Mouse (Mus musculus): Measurements from ENCODE around the gene Icmt. TPM values are rescaled to one million over a fixed set of nuclear protein-coding genes. Genes with fewer than 3 reads are reported as not detected.

Gene Icmt
- polyA plus RNA-seq, 1 experiment from 2014 or later: 16.8 TPM

GRCm38 (mm10) chr4:152265791-152266190 is 31.2 kb upstream of the Icmt start:
- Histone ChIP-seq H3K9me3 (no peaks in the 10 kb centered on the region), H3K36me3 (peaks cover 23% of the 10 kb centered on the region), H3K4me2 (no peak overlapping the region), H3K27ac (replicated peaks) (peak overlapping the region; percentile 48), H3K9ac (peak overlapping the region; percentile 40; the same call in 1 of the 2 replicates), H3K4me1 (peaks cover 77% of the 10 kb centered on the region), H3K27me3 (replicated peaks) (no peaks in the 10 kb centered on the region), H3K4me3 (no peak overlapping the region)
- 61% methylated on average over 5 of the region's 5 CpGs for WGBS
- no peak for ATAC-seq (ENCODE audit: extremely low read depth, insufficient number of reproducible peaks, low FRiP score, low TSS enrichment)

- no peak for ATAC-seq (ENCODE audit: extremely low read depth, insufficient number of reproducible peaks, low FRiP score, low TSS enrichment)
- Histone ChIP-seq H3K9ac (peak overlapping the region; percentile 40; the same call in 1 of the 2 replicates), H3K27me3 (replicated peaks) (no peaks in the 10 kb centered on the region), H3K36me3 (peaks cover 20% of the 10 kb centered on the region; the same call in 1 of the 2 replicates), H3K4me3 (no peak overlapping the region), H3K4me2 (no peak overlapping the region), H3K27ac (replicated peaks) (peak overlapping the region; percentile 48), H3K9me3 (no peaks in the 10 kb centered on the region), H3K4me1 (peaks cover 77% of the 10 kb centered on the region)
- WGBS: 37% methylated on average over 10 of the region's 10 CpGs
Observed at GRCm38 (mm10) chr4:152266236-152266895, 30.7 kb upstream of the Icmt start.

GRCm38 (mm10) chr4:152267748-152268369 is 29.2 kb upstream of the Icmt start:
- H3K9ac ChIP-seq: no peak overlapping the region
- no peaks in the 10 kb centered on the region for H3K9me3 ChIP-seq
- H3K4me1 ChIP-seq: peaks cover 77% of the 10 kb centered on the region
- peaks cover 20% of the 10 kb centered on the region; the same call in 1 of the 2 replicates for H3K36me3 ChIP-seq
- H3K4me3 ChIP-seq: no peak overlapping the region
- 68% methylated on average over 13 of the region's 13 CpGs for WGBS
- H3K4me2 ChIP-seq: no peak overlapping the region
- no peak for ATAC-seq (ENCODE audit: extremely low read depth, insufficient number of reproducible peaks, low FRiP score, low TSS enrichment)
- no peak overlapping the region for H3K27ac ChIP-seq (replicated peaks)
- no peaks in the 10 kb centered on the region for H3K27me3 ChIP-seq (replicated peaks)

GRCm38 (mm10) chr4:152269967-152270366 is 27.1 kb upstream of the Icmt start:
- H3K4me1 ChIP-seq: peaks cover 73% of the 10 kb centered on the region
- no peak overlapping the region for H3K27ac ChIP-seq (replicated peaks)
- 0 out of 2 replicates have a peak, but pooled peaks cover 2% of the 10 kb centered on the region for H3K27me3 ChIP-seq (replicated peaks)
- no peak overlapping the region for H3K4me2 ChIP-seq
- no peak overlapping the region for H3K4me3 ChIP-seq
- 81% methylated on average over 13 of the region's 13 CpGs for WGBS
- H3K36me3 ChIP-seq: peaks cover 16% of the 10 kb centered on the region; the same call in 1 of the 2 replicates
- no peak overlapping the region; the same call in 1 of the 2 replicates for H3K9ac ChIP-seq
- no peaks in the 10 kb centered on the region for H3K9me3 ChIP-seq
- ATAC-seq (ENCODE audit: extremely low read depth, insufficient number of reproducible peaks, low FRiP score, low TSS enrichment): no peak

- Histone ChIP-seq H3K9me3 (no peaks in the 10 kb centered on the region), H3K36me3 (peaks cover 16% of the 10 kb centered on the region; the same call in 1 of the 2 replicates), H3K4me2 (no peak overlapping the region), H3K27me3 (replicated peaks) (peaks cover 8% of the 10 kb centered on the region), H3K9ac (peak overlapping the region; percentile 63; the same call in 1 of the 2 replicates), H3K4me1 (peaks cover 74% of the 10 kb centered on the region), H3K4me3 (no peak overlapping the region), H3K27ac (replicated peaks) (0 out of 2 replicates have a peak overlapping the region, but pooled peaks have one; percentile 15)
- no peak for ATAC-seq (ENCODE audit: extremely low read depth, insufficient number of reproducible peaks, low FRiP score, low TSS enrichment)
- WGBS: 67% methylated on average over 9 of the region's 9 CpGs
Observed at GRCm38 (mm10) chr4:152270599-152270998, 26.4 kb upstream of the Icmt start.

- peak overlapping the region; percentile 58; the same call in 1 of the 2 replicates for H3K9ac ChIP-seq
- peaks cover 16% of the 10 kb centered on the region; the same call in 1 of the 2 replicates for H3K36me3 ChIP-seq
- ATAC-seq (ENCODE audit: extremely low read depth, insufficient number of reproducible peaks, low FRiP score, low TSS enrichment): no peak
- WGBS: 82% methylated on average over 11 of the region's 11 CpGs
- no peak overlapping the region for H3K4me3 ChIP-seq
- H3K4me1 ChIP-seq: peaks cover 73% of the 10 kb centered on the region
- H3K27me3 ChIP-seq (replicated peaks): peaks cover 14% of the 10 kb centered on the region
- H3K9me3 ChIP-seq: no peaks in the 10 kb centered on the region
- H3K27ac ChIP-seq (replicated peaks): peak overlapping the region; percentile 93; the same call in 1 of the 2 replicates
- no peak overlapping the region for H3K4me2 ChIP-seq
Observed at GRCm38 (mm10) chr4:152271334-152271733, 25.7 kb upstream of the Icmt start.

GRCm38 (mm10) chr4:152272006-152272405 is 25.0 kb upstream of the Icmt start:
- H3K27me3 ChIP-seq (replicated peaks): peaks cover 15% of the 10 kb centered on the region

GRCm38 (mm10) chr4:152272449-152273049 is 24.5 kb upstream of the Icmt start:
- no peak for ATAC-seq (ENCODE audit: extremely low read depth, insufficient number of reproducible peaks, low FRiP score, low TSS enrichment)
- no peak overlapping the region for H3K4me3 ChIP-seq
- peak overlapping the region; percentile 55 for H3K9ac ChIP-seq
- H3K4me1 ChIP-seq: peaks cover 76% of the 10 kb centered on the region
- H3K36me3 ChIP-seq: peaks cover 16% of the 10 kb centered on the region; the same call in 1 of the 2 replicates
- 17% methylated on average over 9 of the region's 9 CpGs for WGBS
- H3K27me3 ChIP-seq (replicated peaks): peaks cover 15% of the 10 kb centered on the region
- 0 out of 2 replicates have a peak overlapping the region, but pooled peaks have one; percentile 2 for H3K4me2 ChIP-seq
- H3K27ac ChIP-seq (replicated peaks): peak overlapping the region; percentile 93
- H3K9me3 ChIP-seq: no peaks in the 10 kb centered on the region

More at GRCm38 (mm10) chr4:152272006-152272405, 25.0 kb upstream of the Icmt start:
- Histone ChIP-seq H3K9ac (peak overlapping the region; percentile 58), H3K4me1 (peaks cover 77% of the 10 kb centered on the region), H3K4me2 (0 out of 2 replicates have a peak overlapping the region, but pooled peaks have one; percentile 2), H3K27ac (replicated peaks) (peak overlapping the region; percentile 93), H3K4me3 (no peak overlapping the region), H3K9me3 (no peaks in the 10 kb centered on the region), H3K36me3 (peaks cover 16% of the 10 kb centered on the region; the same call in 1 of the 2 replicates)
- no peak for ATAC-seq (ENCODE audit: extremely low read depth, insufficient number of reproducible peaks, low FRiP score, low TSS enrichment)
- 60% methylated on average over 7 of the region's 7 CpGs for WGBS

- H3K9ac ChIP-seq: peak overlapping the region; percentile 97
- 0 out of 2 replicates have a peak overlapping the region, but pooled peaks have one; percentile 76 for H3K4me3 ChIP-seq
- H3K27ac ChIP-seq (replicated peaks): peak overlapping the region; percentile 93
- peaks cover 69% of the 10 kb centered on the region for H3K4me1 ChIP-seq
- no peak for ATAC-seq (ENCODE audit: extremely low read depth, insufficient number of reproducible peaks, low FRiP score, low TSS enrichment)
- no peaks in the 10 kb centered on the region for H3K9me3 ChIP-seq
- H3K27me3 ChIP-seq (replicated peaks): peaks cover 15% of the 10 kb centered on the region
- H3K36me3 ChIP-seq: peaks cover 12% of the 10 kb centered on the region; the same call in 1 of the 2 replicates
- peak overlapping the region; percentile 96 for H3K4me2 ChIP-seq
- WGBS: 36% methylated on average over 3 of the region's 3 CpGs
Observed at GRCm38 (mm10) chr4:152273191-152273590, 23.8 kb upstream of the Icmt start.

GRCm38 (mm10) chr4:152273621-152274236 is 23.3 kb upstream of the Icmt start, which contains the start of gene Gpr153:
Gene Gpr153, plus strand, starts transcription at chr4:152274232.
- H3K9ac ChIP-seq: peak within 1 kb of the TSS; percentile 97
- peak; percentile 40 for ATAC-seq (ENCODE audit: extremely low read depth, insufficient number of reproducible peaks, low FRiP score, low TSS enrichment)
- peaks cover 15% of the 10 kb centered on the region for H3K27me3 ChIP-seq (replicated peaks)
- peak within 1 kb of the TSS; percentile 96 for H3K4me2 ChIP-seq
- peaks cover 68% of the 10 kb centered on the region for H3K4me1 ChIP-seq
- no peaks in the 10 kb centered on the region for H3K9me3 ChIP-seq
- 0 out of 2 replicates have a peak, but pooled peaks cover 8% of the 10 kb centered on the region for H3K36me3 ChIP-seq
- H3K4me3 ChIP-seq: peak within 1 kb of the TSS; percentile 76
- H3K27ac ChIP-seq (replicated peaks): peak within 1 kb of the TSS; percentile 93
- WGBS: 1% methylated on average over 25 of the region's 48 CpGs

Measured in heart, embryonic 13.5 days (tissue).